Mouse (Mus musculus): ENCODE results near the gene Whrn.

DNA sequence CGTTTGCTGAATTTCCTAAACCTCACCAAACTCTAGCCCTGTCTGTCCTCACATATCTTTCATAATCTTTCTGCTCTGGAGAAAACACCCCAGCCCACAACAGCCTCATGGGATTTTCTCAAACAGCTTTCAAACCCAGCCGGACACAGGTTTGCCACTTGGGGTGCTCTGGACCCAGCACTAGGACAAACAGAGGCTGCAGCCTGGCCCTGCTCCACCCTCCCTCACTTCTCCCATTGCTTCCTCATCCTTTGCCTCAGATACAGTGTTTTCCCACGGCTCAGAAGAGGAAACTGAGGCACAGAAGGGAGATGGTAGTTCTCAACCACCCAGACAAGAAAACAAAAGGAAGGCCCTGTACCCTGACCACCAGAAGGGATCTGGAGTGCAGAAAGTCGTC is 90.1 kb downstream of the Whrn start:
- TF ChIP-seq CTCF (IDR thresholded peaks at IDR 0.05) (no peak), EP300 (IDR thresholded peaks at IDR 0.05) (no peak)

All from lung, postnatal 0 days (tissue).